Mouse (Mus musculus) spleen, adult 2 months (tissue): Measurements from ENCODE around the gene Gm45623.

Experiments
- CTCF ChIP-seq: fragments of 200-500 bp; IDR thresholded peaks from 2 replicates; pipeline ENCODE4 v1.5.1; 2011; ENCODE audit warnings: mild to moderate bottlenecking, inconsistent platforms; ENCODE audit not compliant: insufficient read depth, insufficient read length, insufficient replicate concordance; ENCODE audit errors: extremely low read depth
- POLR2A ChIP-seq: fragments of 200-500 bp; IDR thresholded peaks from 2 replicates; pipeline ENCODE4 v1.6.1; 2011; ENCODE audit warnings: low read depth, low read length, inconsistent platforms

- no peak for TF ChIP-seq POLR2A
- TF ChIP-seq CTCF, result no peak
Observed at GRCm38 (mm10) chr13:56774304-56774703, 20.7 kb upstream of the Gm45623 start.
